Mouse (Mus musculus) G1E (cell line): ENCODE measurements around the gene Tbc1d1.

Experiments
- CTCF ChIP-seq: IDR thresholded peaks from 2 replicates; pipeline ENCODE4 v1.5.1; 2012; ENCODE audit warnings: low read depth, low read length, inconsistent platforms, mixed read lengths
- GATA1 ChIP-seq: IDR thresholded peaks from 2 replicates; pipeline ENCODE4 v1.6.1; 2012; ENCODE audit warnings: borderline replicate concordance, low read length, inconsistent platforms, mixed read lengths
- GATA2 ChIP-seq: IDR thresholded peaks from 2 replicates; pipeline ENCODE4 v1.6.1; 2012; ENCODE audit warnings: low read depth, low read length, inconsistent platforms, borderline replicate concordance
- POLR2AphosphoS5 ChIP-seq: IDR thresholded peaks from 2 replicates; pipeline ENCODE4 v1.6.1; 2012; ENCODE audit warnings: low read depth, low read length, inconsistent platforms; ENCODE audit not compliant: insufficient replicate concordance
- TAL1 ChIP-seq: conservative IDR thresholded peaks from 2 replicates; pipeline ENCODE4 v1.6.1; 2012; ENCODE audit warnings: low read depth, low read length, inconsistent platforms, mixed read lengths

DNA sequence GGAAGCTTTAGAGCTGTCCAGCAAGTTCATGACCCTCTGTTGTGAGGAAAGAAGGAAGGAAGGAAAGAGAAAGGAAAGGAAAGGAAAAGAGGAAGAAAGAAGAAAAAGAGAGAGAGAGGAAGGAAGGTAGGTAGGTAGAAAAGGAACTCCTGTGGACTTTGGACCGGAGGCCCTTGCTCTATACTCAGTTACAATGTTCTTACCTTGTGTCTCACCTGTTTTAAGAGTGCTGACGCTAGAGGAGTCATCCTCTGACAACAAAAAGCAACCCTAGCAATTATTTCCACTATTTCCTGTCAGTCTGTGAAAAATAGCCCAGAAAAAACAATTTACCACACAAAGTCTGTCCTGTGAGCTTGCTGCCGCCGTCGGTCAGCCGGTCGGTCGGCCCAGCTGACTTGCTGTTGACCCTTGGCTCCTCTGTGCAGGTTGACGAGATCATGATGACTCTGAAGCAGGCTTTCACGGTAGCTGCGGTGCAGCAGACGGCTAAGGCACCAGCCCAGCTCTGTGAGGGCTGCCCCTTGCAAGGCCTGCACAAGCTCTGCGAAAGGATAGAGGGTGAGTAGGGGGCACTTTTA, 107.9 kb downstream of the Tbc1d1 start:
- no peak for TF ChIP-seq CTCF
- no peak for TF ChIP-seq TAL1
- no peak for TF ChIP-seq POLR2AphosphoS5
- no peak for TF ChIP-seq GATA1
- TF ChIP-seq GATA2: no peak
